Mouse (Mus musculus): Measurements from ENCODE around the gene Cacna1s. TPM values are rescaled to one million over a fixed set of nuclear protein-coding genes. Genes with fewer than 3 reads are reported as not detected.

Cacna1s gene
- total and polyA plus RNA-seq, 2 experiments from 2014 or later = 0.57 to 0.71 TPM

- Histone ChIP-seq H3K4me2 (ENCODE audit: low read depth, low read length, poor library complexity, severe bottlenecking) (peak overlapping the region; percentile 35), H3K9me3 (ENCODE audit: low read length) (no peaks in the 10 kb centered on the region), H3K27me3 (ENCODE audit: insufficient read depth, low read length) (no peaks in the 10 kb centered on the region), H3K4me3 (ENCODE audit: low read depth, low read length) (no peak overlapping the region), H3K4me1 (ENCODE audit: insufficient read depth, low read length) (peaks cover 59% of the 10 kb centered on the region), H3K27ac (ENCODE audit: low read depth, low read length) (no peak overlapping the region), H3K9ac (replicated peaks; ENCODE audit: low read length, poor library complexity, severe bottlenecking) (0 out of 2 replicates have a peak overlapping the region, but pooled peaks have one; percentile 24), H3K36me3 (ENCODE audit: insufficient read depth, low read length) (no peaks in the 10 kb centered on the region)
- 0% methylated on average over 4 of the region's 4 CpGs for WGBS
- peak; percentile 84 for DNase-seq (ENCODE audit: low spot score)
- TF ChIP-seq CTCF (IDR thresholded peaks at IDR 0.05) = no peak
- no peak for ATAC-seq (ENCODE audit: low FRiP score)
Observed at GRCm38 (mm10) chr1:136137575-136137974, 85.0 kb downstream of the Cacna1s start.

- WGBS = 26% methylated on average over 10 of the region's 10 CpGs
- Histone ChIP-seq H3K9ac (replicated peaks; ENCODE audit: low read length, poor library complexity, severe bottlenecking) (0 out of 2 replicates have a peak overlapping the region, but pooled peaks have one; percentile 24), H3K9me3 (ENCODE audit: low read length) (no peaks in the 10 kb centered on the region), H3K27me3 (ENCODE audit: insufficient read depth, low read length) (no peaks in the 10 kb centered on the region), H3K36me3 (ENCODE audit: insufficient read depth, low read length) (no peaks in the 10 kb centered on the region), H3K27ac (ENCODE audit: low read depth, low read length) (no peak overlapping the region; the same call in 1 of the 2 replicates), H3K4me2 (ENCODE audit: low read depth, low read length, poor library complexity, severe bottlenecking) (peak overlapping the region; percentile 35), H3K4me3 (ENCODE audit: low read depth, low read length) (no peak overlapping the region), H3K4me1 (ENCODE audit: insufficient read depth, low read length) (peaks cover 66% of the 10 kb centered on the region)
- DNase-seq (ENCODE audit: low spot score) (no peak), ATAC-seq (ENCODE audit: low FRiP score) (no peak)
- no peak for TF ChIP-seq CTCF (IDR thresholded peaks at IDR 0.05)
Observed at GRCm38 (mm10) chr1:136138191-136138830, 85.8 kb downstream of the Cacna1s start.

GRCm38 (mm10) chr1:136139990-136140640 is 87.6 kb downstream of the Cacna1s start:
- Histone ChIP-seq H3K4me1 (ENCODE audit: insufficient read depth, low read length) (peaks cover 57% of the 10 kb centered on the region), H3K27ac (ENCODE audit: low read depth, low read length) (peak overlapping the region; percentile 57), H3K36me3 (ENCODE audit: insufficient read depth, low read length) (peaks cover 8% of the 10 kb centered on the region), H3K9me3 (ENCODE audit: low read length) (no peaks in the 10 kb centered on the region), H3K4me3 (ENCODE audit: low read depth, low read length) (peak overlapping the region; percentile 37), H3K9ac (replicated peaks; ENCODE audit: low read length, poor library complexity, severe bottlenecking) (peak overlapping the region; percentile 54), H3K27me3 (ENCODE audit: insufficient read depth, low read length) (no peaks in the 10 kb centered on the region), H3K4me2 (ENCODE audit: low read depth, low read length, poor library complexity, severe bottlenecking) (peak overlapping the region; percentile 59)
- ATAC-seq (ENCODE audit: low FRiP score) (peak; percentile 62), DNase-seq (ENCODE audit: low spot score) (peak; percentile 88)
- no peak for TF ChIP-seq CTCF (IDR thresholded peaks at IDR 0.05)
- 2% methylated on average over 32 of the region's 32 CpGs for WGBS

- H3K27me3 ChIP-seq (ENCODE audit: insufficient read depth, low read length) = no peaks in the 10 kb centered on the region
- DNase-seq (ENCODE audit: low spot score) (no peak), ATAC-seq (ENCODE audit: low FRiP score) (no peak)
- H3K9me3 ChIP-seq (ENCODE audit: low read length) = no peaks in the 10 kb centered on the region
- no peak overlapping the region for H3K4me3 ChIP-seq (ENCODE audit: low read depth, low read length)
- no peak overlapping the region for H3K9ac ChIP-seq (replicated peaks; ENCODE audit: low read length, poor library complexity, severe bottlenecking)
- H3K36me3 ChIP-seq (ENCODE audit: insufficient read depth, low read length) = peaks cover 17% of the 10 kb centered on the region
- 0 out of 2 replicates have a peak overlapping the region, but pooled peaks have one; percentile 26 for H3K27ac ChIP-seq (ENCODE audit: low read depth, low read length)
- TF ChIP-seq CTCF (IDR thresholded peaks at IDR 0.05) = no peak
- H3K4me1 ChIP-seq (ENCODE audit: insufficient read depth, low read length) = peaks cover 47% of the 10 kb centered on the region; the same call in 1 of the 2 replicates
- H3K4me2 ChIP-seq (ENCODE audit: low read depth, low read length, poor library complexity, severe bottlenecking) = no peak overlapping the region
- WGBS = 83% methylated on average over 11 of the region's 11 CpGs
Observed at GRCm38 (mm10) chr1:136141176-136141950, 88.8 kb downstream of the Cacna1s start.

GRCm38 (mm10) chr1:136142336-136142735 is 89.8 kb downstream of the Cacna1s start:
- H3K36me3 ChIP-seq (ENCODE audit: insufficient read depth, low read length) = peaks cover 26% of the 10 kb centered on the region
- 11% methylated on average over 6 of the region's 6 CpGs for WGBS
- peaks cover 38% of the 10 kb centered on the region; the same call in 1 of the 2 replicates for H3K4me1 ChIP-seq (ENCODE audit: insufficient read depth, low read length)
- DNase-seq (ENCODE audit: low spot score) (peak; percentile 90), ATAC-seq (ENCODE audit: low FRiP score) (peak; percentile 39)
- 0 out of 2 replicates have a peak overlapping the region, but pooled peaks have one; percentile 21 for H3K27ac ChIP-seq (ENCODE audit: low read depth, low read length)
- TF ChIP-seq CTCF (IDR thresholded peaks at IDR 0.05) = no peak
- no peaks in the 10 kb centered on the region for H3K27me3 ChIP-seq (ENCODE audit: insufficient read depth, low read length)
- no peak overlapping the region for H3K4me3 ChIP-seq (ENCODE audit: low read depth, low read length)
- H3K9ac ChIP-seq (replicated peaks; ENCODE audit: low read length, poor library complexity, severe bottlenecking) = no peak overlapping the region
- H3K9me3 ChIP-seq (ENCODE audit: low read length) = no peaks in the 10 kb centered on the region
- H3K4me2 ChIP-seq (ENCODE audit: low read depth, low read length, poor library complexity, severe bottlenecking) = no peak overlapping the region

Data from midbrain, postnatal 0 days (tissue).